Mouse (Mus musculus) kidney, embryonic 15.5 days (tissue): ENCODE measurements around the gene Tmem179. TPM values are rescaled to one million over a fixed set of nuclear protein-coding genes. Genes with fewer than 3 reads are reported as not detected.
A peak's percentile ranks its signal among the peaks of the same experiment; 100 is the strongest.

ENCODE experiments used
- ATAC-seq: fragments of 200-750 bp; cut with Nextera tagmentation; replicated peaks from 2 replicates; pipeline ENCODE4 v1.8.0; 2017; ENCODE audit warnings: moderate TSS enrichment; ENCODE audit not compliant: low FRiP score
- H3K27ac ChIP-seq: fragments of 300-500 bp; sonication (generic); 2 replicates; pipeline ENCODE4 v1.5.1; 2015; ENCODE audit warnings: mild to moderate bottlenecking, inconsistent platforms
- H3K27me3 ChIP-seq: fragments of 300-500 bp; sonication (generic); 2 replicates; pipeline ENCODE4 v1.6.1; 2015; ENCODE audit warnings: inconsistent platforms
- H3K36me3 ChIP-seq: fragments of 300-500 bp; sonication (generic); 2 replicates; pipeline ENCODE4 v1.6.1; 2015; ENCODE audit warnings: inconsistent platforms
- H3K4me1 ChIP-seq: fragments of 300-500 bp; sonication (generic); 2 replicates; pipeline ENCODE4 v1.6.1; 2015; ENCODE audit warnings: inconsistent platforms
- H3K4me2 ChIP-seq: fragments of 300-500 bp; sonication (generic); 2 replicates; pipeline ENCODE4 v1.6.1; 2015; ENCODE audit warnings: moderate library complexity, mild to moderate bottlenecking, inconsistent platforms
- H3K4me3 ChIP-seq: fragments of 300-500 bp; sonication (generic); replicated peaks from 2 replicates; pipeline ENCODE4 v1.5.1; 2015; ENCODE audit warnings: mild to moderate bottlenecking, inconsistent platforms
- H3K9ac ChIP-seq: fragments of 300-500 bp; sonication (generic); 2 replicates; pipeline ENCODE4 v1.6.1; 2015; ENCODE audit warnings: mild to moderate bottlenecking, inconsistent platforms
- H3K9me3 ChIP-seq: fragments of 300-500 bp; sonication (generic); replicated peaks from 2 replicates; pipeline ENCODE4 v1.6.1; 2016; ENCODE audit warnings: inconsistent platforms
- WGBS: fragments of 180-500 bp; shearing (Covaris S2); methylation state at CpG from one replicate; pipeline ENCODE4 v1.1.7; 2015; ENCODE audit warnings: mixed read lengths; 5-methylcytosine and 5-hydroxymethylcytosine counted together
- polyA plus RNA-seq: library from polyadenylated mRNA; unstranded; fragments of >200 nt; fragmentation: Nextera tagmentation; extraction: Ambion mirVana; gene quantifications from 2 replicates; pipeline ENCODE4 v1.2.1, GENCODE M21; 2015

Gene Tmem179
- polyA plus RNA-seq, 1 experiment from 2014 or later: 0.92 TPM

GRCm38 (mm10) chr12:112549287-112549686 lies 32.7 kb upstream of the Tmem179 start:
- H3K9ac ChIP-seq: no peak overlapping the region
- no peak for ATAC-seq
- no peak overlapping the region for H3K4me3 ChIP-seq
- no peaks in the 10 kb centered on the region for H3K36me3 ChIP-seq
- no peak overlapping the region for H3K27ac ChIP-seq
- WGBS: 87% methylated on average over 1 of the region's 1 CpGs
- H3K27me3 ChIP-seq: peaks cover 5% of the 10 kb centered on the region
- H3K4me2 ChIP-seq: no peak overlapping the region
- peaks cover 12% of the 10 kb centered on the region; the same call in 1 of the 2 replicates for H3K4me1 ChIP-seq
- no peaks in the 10 kb centered on the region for H3K9me3 ChIP-seq

GRCm38 (mm10) chr12:112546110-112546509 lies 29.6 kb upstream of the Tmem179 start:
- Histone ChIP-seq H3K9ac (no peak overlapping the region), H3K36me3 (no peaks in the 10 kb centered on the region), H3K27me3 (no peaks in the 10 kb centered on the region), H3K27ac (no peak overlapping the region), H3K4me2 (no peak overlapping the region), H3K4me3 (no peak overlapping the region), H3K9me3 (no peaks in the 10 kb centered on the region), H3K4me1 (peaks cover 29% of the 10 kb centered on the region)
- 94% methylated on average over 8 of the region's 8 CpGs for WGBS
- no peak for ATAC-seq

- Histone ChIP-seq H3K36me3 (no peaks in the 10 kb centered on the region), H3K27ac (no peak overlapping the region), H3K9me3 (no peaks in the 10 kb centered on the region), H3K27me3 (no peaks in the 10 kb centered on the region), H3K4me1 (peaks cover 29% of the 10 kb centered on the region), H3K9ac (0 out of 2 replicates have a peak overlapping the region, but pooled peaks have one; percentile 7), H3K4me3 (no peak overlapping the region), H3K4me2 (no peak overlapping the region)
- 49% methylated on average over 12 of the region's 12 CpGs for WGBS
- ATAC-seq: no peak
Measured at GRCm38 (mm10) chr12:112544946-112545701, 28.6 kb upstream of the Tmem179 start.

GRCm38 (mm10) chr12:112543941-112544340 lies 27.4 kb upstream of the Tmem179 start:
- H3K9ac ChIP-seq: no peak overlapping the region
- H3K27ac ChIP-seq: no peak overlapping the region
- H3K27me3 ChIP-seq: peaks cover 5% of the 10 kb centered on the region; the same call in 1 of the 2 replicates
- H3K4me2 ChIP-seq: no peak overlapping the region
- H3K4me1 ChIP-seq: peaks cover 29% of the 10 kb centered on the region
- no peaks in the 10 kb centered on the region for H3K36me3 ChIP-seq
- H3K4me3 ChIP-seq: no peak overlapping the region
- no peak for ATAC-seq
- no peaks in the 10 kb centered on the region for H3K9me3 ChIP-seq
- WGBS: 67% methylated on average over 9 of the region's 9 CpGs

GRCm38 (mm10) chr12:112542920-112543300 lies 26.4 kb upstream of the Tmem179 start:
- Histone ChIP-seq H3K9ac (no peak overlapping the region), H3K27me3 (peaks cover 6% of the 10 kb centered on the region; the same call in 1 of the 2 replicates), H3K9me3 (no peaks in the 10 kb centered on the region), H3K4me3 (no peak overlapping the region), H3K36me3 (no peaks in the 10 kb centered on the region), H3K4me1 (peaks cover 29% of the 10 kb centered on the region), H3K27ac (peak overlapping the region; percentile 87), H3K4me2 (peak overlapping the region; percentile 45)
- WGBS: 4% methylated on average over 11 of the region's 11 CpGs
- ATAC-seq: peak; percentile 70

- Histone ChIP-seq H3K4me2 (peak overlapping the region; percentile 45), H3K9me3 (no peaks in the 10 kb centered on the region), H3K27me3 (peaks cover 6% of the 10 kb centered on the region; the same call in 1 of the 2 replicates), H3K4me1 (peaks cover 29% of the 10 kb centered on the region), H3K27ac (peak overlapping the region; percentile 87), H3K4me3 (no peak overlapping the region), H3K36me3 (no peaks in the 10 kb centered on the region), H3K9ac (no peak overlapping the region)
- 54% methylated on average over 13 of the region's 13 CpGs for WGBS
- peak; percentile 30; the same call in 1 of the 2 replicates for ATAC-seq
Measured at GRCm38 (mm10) chr12:112542257-112542919, 25.8 kb upstream of the Tmem179 start.

GRCm38 (mm10) chr12:112541483-112542091 lies 25.0 kb upstream of the Tmem179 start:
- Histone ChIP-seq H3K4me3 (no peak overlapping the region), H3K9ac (no peak overlapping the region), H3K4me1 (peaks cover 29% of the 10 kb centered on the region), H3K4me2 (no peak overlapping the region), H3K27ac (peak overlapping the region; percentile 87), H3K27me3 (peaks cover 6% of the 10 kb centered on the region; the same call in 1 of the 2 replicates), H3K9me3 (no peaks in the 10 kb centered on the region), H3K36me3 (no peaks in the 10 kb centered on the region)
- WGBS: 71% methylated on average over 8 of the region's 8 CpGs
- ATAC-seq: no peak

- H3K27ac ChIP-seq: no peak overlapping the region
- no peaks in the 10 kb centered on the region for H3K9me3 ChIP-seq
- WGBS: 92% methylated on average over 12 of the region's 12 CpGs
- peaks cover 6% of the 10 kb centered on the region; the same call in 1 of the 2 replicates for H3K27me3 ChIP-seq
- H3K9ac ChIP-seq: no peak overlapping the region
- no peak overlapping the region for H3K4me3 ChIP-seq
- no peaks in the 10 kb centered on the region for H3K36me3 ChIP-seq
- no peak for ATAC-seq
- H3K4me2 ChIP-seq: no peak overlapping the region
- peaks cover 26% of the 10 kb centered on the region for H3K4me1 ChIP-seq
Measured at GRCm38 (mm10) chr12:112540321-112540720, 23.8 kb upstream of the Tmem179 start.

GRCm38 (mm10) chr12:112539466-112539965 lies 23.0 kb upstream of the Tmem179 start:
- no peak for ATAC-seq
- peaks cover 6% of the 10 kb centered on the region; the same call in 1 of the 2 replicates for H3K27me3 ChIP-seq
- H3K4me3 ChIP-seq: no peak overlapping the region
- no peak overlapping the region for H3K4me2 ChIP-seq
- 89% methylated on average over 7 of the region's 7 CpGs for WGBS
- no peak overlapping the region for H3K9ac ChIP-seq
- H3K36me3 ChIP-seq: no peaks in the 10 kb centered on the region
- H3K27ac ChIP-seq: no peak overlapping the region
- no peaks in the 10 kb centered on the region for H3K9me3 ChIP-seq
- H3K4me1 ChIP-seq: peaks cover 20% of the 10 kb centered on the region

GRCm38 (mm10) chr12:112538356-112538755 lies 21.8 kb upstream of the Tmem179 start:
- no peak overlapping the region for H3K9ac ChIP-seq
- 86% methylated on average over 9 of the region's 9 CpGs for WGBS
- no peak overlapping the region for H3K4me3 ChIP-seq
- H3K4me2 ChIP-seq: no peak overlapping the region
- no peak for ATAC-seq
- no peaks in the 10 kb centered on the region for H3K9me3 ChIP-seq
- H3K36me3 ChIP-seq: no peaks in the 10 kb centered on the region
- H3K4me1 ChIP-seq: peaks cover 25% of the 10 kb centered on the region
- no peak overlapping the region for H3K27ac ChIP-seq
- peaks cover 6% of the 10 kb centered on the region; the same call in 1 of the 2 replicates for H3K27me3 ChIP-seq

GRCm38 (mm10) chr12:112537233-112537632 lies 20.7 kb upstream of the Tmem179 start:
- Histone ChIP-seq H3K4me3 (no peak overlapping the region), H3K27me3 (peaks cover 6% of the 10 kb centered on the region; the same call in 1 of the 2 replicates), H3K9ac (no peak overlapping the region), H3K27ac (no peak overlapping the region), H3K4me1 (peaks cover 16% of the 10 kb centered on the region), H3K4me2 (no peak overlapping the region), H3K36me3 (no peaks in the 10 kb centered on the region), H3K9me3 (no peaks in the 10 kb centered on the region)
- no peak for ATAC-seq
- WGBS: 78% methylated on average over 6 of the region's 6 CpGs

- Histone ChIP-seq H3K4me2 (no peak overlapping the region), H3K9me3 (no peaks in the 10 kb centered on the region), H3K4me1 (peaks cover 5% of the 10 kb centered on the region; the same call in 1 of the 2 replicates), H3K9ac (no peak overlapping the region), H3K4me3 (no peak overlapping the region), H3K27me3 (no peaks in the 10 kb centered on the region), H3K27ac (no peak overlapping the region), H3K36me3 (no peaks in the 10 kb centered on the region)
- 47% methylated on average over 4 of the region's 4 CpGs for WGBS
- ATAC-seq: no peak
Measured at GRCm38 (mm10) chr12:112533758-112534157, 17.2 kb upstream of the Tmem179 start.
